18 mouse cellular contexts compared by ENCODE assay signal in genomic region chr5:118017527-118017926, GRCm38 (mm10). TPM values are rescaled to one million over a fixed set of nuclear protein-coding genes. Genes with fewer than 3 reads are reported as not detected.
"Had no signal": no experiment of that assay in that cellular context is flagged by ENCODE, and none has a peak within 500 bp of the region (broad histone marks: within the 10 kb centered on the region; RNA-seq: fewer than 3 reads in every experiment).

No protein-coding gene starts in this region.

- DNase-seq: lung, adult 18-20 months; lung, embryonic 14.5 days; lung, postnatal 10 days; lung, postnatal 4 days; retina, postnatal 1 day; right cerebral cortex, postnatal 25 days; right cerebral cortex, postnatal 4 days; spleen, adult 18-20 months; thymus, adult 18-20 months; thymus, postnatal 25 days; thymus, postnatal 4 days had no signal

- H3K4me3 ChIP-seq: midbrain, embryonic 10.5 days; midbrain, embryonic 13.5 days; myocyte; neural tube, embryonic 13.5 days; neural tube, embryonic 15.5 days had no signal

- H3K27ac ChIP-seq: liver, embryonic 14.5 days; midbrain, embryonic 10.5 days; midbrain, embryonic 13.5 days; neural tube, embryonic 13.5 days; neural tube, embryonic 15.5 days had no signal

RNA-seq across cellular contexts. Expression of gene Tesc, which starts 10.0 kb away (rescaled TPM):
- total RNA-seq: megakaryocyte-erythroid progenitor cell, adult 5-6 weeks had no signal
